Mouse (Mus musculus) granulocyte monocyte progenitor cell, adult 5-6 weeks (primary cell): ENCODE measurements around the gene Gpr33. TPM values are rescaled to one million over a fixed set of nuclear protein-coding genes. Genes with fewer than 3 reads are reported as not detected.

Source experiments
- ATAC-seq: replicated peaks from 2 replicates; pipeline ENCODE4 v1.8.0; 2016; ENCODE audit warnings: mild to moderate bottlenecking, moderate TSS enrichment, inconsistent platforms; ENCODE audit not compliant: poor library complexity, severe bottlenecking
- total RNA-seq, 2 experiments: library from RNA; stranded (forward) in 1 of 2; stranded (reverse) in 1 of 2; fragments of 200-712, 200-1000 nt in 1 of 2; fragments of >200 nt in 1 of 2; fragmentation: Nextera tagmentation in 1 of 2; gene quantifications; 2 replicates each; pipeline ENCODE4 v1.2.3; 2014 to 2017

Gpr33 gene
- total RNA-seq, 2 experiments from 2014 or later = not detected

GRCm38 (mm10) chr12:51988536-51988935, 39.3 kb downstream of the Gpr33 start:
- ATAC-seq = no peak

DNA sequence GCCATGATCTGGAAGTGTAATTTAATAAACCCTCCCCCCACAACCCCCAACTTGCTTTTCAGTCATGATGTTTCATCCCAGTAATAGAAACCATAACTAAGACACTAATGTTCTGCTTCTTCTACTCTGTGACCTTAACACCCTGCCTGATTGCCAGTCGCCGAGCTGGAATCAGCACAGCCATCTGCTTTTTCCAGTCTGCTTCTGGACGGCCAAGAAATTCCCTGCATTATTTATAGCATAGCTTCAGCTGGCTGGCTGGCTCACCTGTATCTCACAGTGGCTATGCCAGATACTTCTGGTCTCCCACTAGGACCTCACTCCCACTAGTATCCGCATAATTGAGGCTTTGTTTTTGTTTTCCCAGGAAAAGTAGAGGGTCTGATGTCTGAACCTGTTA, 42.0 kb downstream of the Gpr33 start:
- ATAC-seq = no peak

- no peak for ATAC-seq
Measured at GRCm38 (mm10) chr12:51985163-51985748, 42.6 kb downstream of the Gpr33 start.

GRCm38 (mm10) chr12:51983625-51984024, 44.2 kb downstream of the Gpr33 start:
- no peak for ATAC-seq

- ATAC-seq = no peak
Measured at GRCm38 (mm10) chr12:51976531-51976930, 51.3 kb downstream of the Gpr33 start.

DNA sequence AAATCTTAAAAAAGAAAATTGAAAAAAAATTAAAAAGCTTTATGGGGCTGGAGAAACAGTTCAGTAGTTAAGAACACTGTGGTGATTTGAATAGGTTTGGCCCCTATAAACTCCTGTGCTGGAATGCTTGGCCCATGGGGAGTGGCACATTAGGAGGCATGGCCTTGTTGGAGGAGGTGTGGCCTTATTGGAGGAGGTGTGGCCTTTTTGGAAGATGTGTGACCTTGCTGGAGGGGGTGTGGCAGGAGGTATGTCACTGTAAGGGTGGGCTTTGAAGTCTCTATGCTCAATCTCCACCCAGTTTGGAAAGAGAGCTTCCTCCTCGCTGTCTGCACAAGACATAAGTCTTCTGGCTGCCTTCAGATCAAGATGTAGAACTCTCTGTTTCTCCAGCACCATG, 53.5 kb downstream of the Gpr33 start:
- no peak for ATAC-seq

Other genes starting within 250 kb of the Gpr33 start
- gene Hectd1, start 198.5 kb downstream of the Gpr33 start, total RNA-seq (2014; fragmentation: Nextera tagmentation) = 51.0 and 52.9 TPM in 2 replicates
- gene Hectd1, start 198.5 kb downstream of the Gpr33 start, total RNA-seq (2017) = 89.7 and 96.3 TPM in 2 replicates
- 34.3 and 38.0 TPM in 2 replicates for gene Heatr5a, start 56.7 kb downstream of the Gpr33 start, total RNA-seq (2014; fragmentation: Nextera tagmentation)
- gene Heatr5a, start 56.7 kb downstream of the Gpr33 start, total RNA-seq (2017) = 27.4 and 28.1 TPM in 2 replicates
- gene Dtd2, start 21.6 kb downstream of the Gpr33 start, total RNA-seq (2014; fragmentation: Nextera tagmentation) = 7.3 and 13.8 TPM in 2 replicates
- gene Dtd2, start 21.6 kb downstream of the Gpr33 start, total RNA-seq (2017) = 14.1 and 16.8 TPM in 2 replicates
- 5.3 and 6.4 TPM in 2 replicates for gene Nubpl, start 69.7 kb upstream of the Gpr33 start, total RNA-seq (2014; fragmentation: Nextera tagmentation)
- gene Nubpl, start 69.7 kb upstream of the Gpr33 start, total RNA-seq (2017) = 4.6 and 7.4 TPM in 2 replicates